Mouse (Mus musculus) neural tube, embryonic 15.5 days (tissue): ENCODE results near the gene Radil. TPM values are rescaled to one million over a fixed set of nuclear protein-coding genes. Genes with fewer than 3 reads are reported as not detected.
A peak's percentile ranks its signal among the peaks of the same experiment; 100 is the strongest.

ENCODE experiments used
- ATAC-seq: fragments of 200-750 bp; cut with Nextera tagmentation; 2 replicates; pipeline ENCODE4 v1.8.0; 2017; ENCODE audit warnings: mild to moderate bottlenecking, moderate TSS enrichment, moderate library complexity; ENCODE audit not compliant: low FRiP score
- H3K27ac ChIP-seq: fragments of 300-500 bp; sonication (generic); replicated peaks from 2 replicates; pipeline ENCODE4 v1.5.1; 2015; ENCODE audit warnings: mild to moderate bottlenecking, inconsistent platforms
- H3K27me3 ChIP-seq: fragments of 300-500 bp; sonication (generic); replicated peaks from 2 replicates; pipeline ENCODE4 v1.6.1; 2015; ENCODE audit warnings: inconsistent platforms
- H3K36me3 ChIP-seq: fragments of 300-500 bp; sonication (generic); 2 replicates; pipeline ENCODE4 v1.6.1; 2015; ENCODE audit warnings: inconsistent platforms
- H3K4me1 ChIP-seq: fragments of 300-500 bp; sonication (generic); 2 replicates; pipeline ENCODE4 v1.6.1; 2015; ENCODE audit warnings: inconsistent platforms
- H3K4me2 ChIP-seq: fragments of 300-500 bp; sonication (generic); 2 replicates; pipeline ENCODE4 v1.6.1; 2015; ENCODE audit warnings: inconsistent platforms, mild to moderate bottlenecking, moderate library complexity
- H3K4me3 ChIP-seq: fragments of 300-500 bp; sonication (generic); replicated peaks from 2 replicates; pipeline ENCODE4 v1.5.1; 2015; ENCODE audit warnings: mild to moderate bottlenecking, inconsistent platforms
- H3K9ac ChIP-seq: fragments of 300-500 bp; sonication (generic); replicated peaks from 2 replicates; pipeline ENCODE4 v1.6.1; 2015; ENCODE audit warnings: mild to moderate bottlenecking, inconsistent platforms
- H3K9me3 ChIP-seq: fragments of 300-500 bp; sonication (generic); replicated peaks from 2 replicates; pipeline ENCODE4 v1.6.1; 2016; ENCODE audit warnings: inconsistent platforms
- WGBS: fragments of 180-500 bp; shearing (Covaris S2); methylation state at CpG from one replicate; pipeline ENCODE4 v1.1.7; 2015; ENCODE audit warnings: mixed read lengths; 5-methylcytosine and 5-hydroxymethylcytosine counted together
- polyA plus RNA-seq: library from polyadenylated mRNA; unstranded; fragments of >200 nt; fragmentation: Nextera tagmentation; extraction: Ambion mirVana; gene quantifications from 2 replicates; pipeline ENCODE4 v1.2.1, GENCODE M21; 2015

Radil gene
- polyA plus RNA-seq, 1 experiment from 2014 or later = 22.0 TPM

DNA sequence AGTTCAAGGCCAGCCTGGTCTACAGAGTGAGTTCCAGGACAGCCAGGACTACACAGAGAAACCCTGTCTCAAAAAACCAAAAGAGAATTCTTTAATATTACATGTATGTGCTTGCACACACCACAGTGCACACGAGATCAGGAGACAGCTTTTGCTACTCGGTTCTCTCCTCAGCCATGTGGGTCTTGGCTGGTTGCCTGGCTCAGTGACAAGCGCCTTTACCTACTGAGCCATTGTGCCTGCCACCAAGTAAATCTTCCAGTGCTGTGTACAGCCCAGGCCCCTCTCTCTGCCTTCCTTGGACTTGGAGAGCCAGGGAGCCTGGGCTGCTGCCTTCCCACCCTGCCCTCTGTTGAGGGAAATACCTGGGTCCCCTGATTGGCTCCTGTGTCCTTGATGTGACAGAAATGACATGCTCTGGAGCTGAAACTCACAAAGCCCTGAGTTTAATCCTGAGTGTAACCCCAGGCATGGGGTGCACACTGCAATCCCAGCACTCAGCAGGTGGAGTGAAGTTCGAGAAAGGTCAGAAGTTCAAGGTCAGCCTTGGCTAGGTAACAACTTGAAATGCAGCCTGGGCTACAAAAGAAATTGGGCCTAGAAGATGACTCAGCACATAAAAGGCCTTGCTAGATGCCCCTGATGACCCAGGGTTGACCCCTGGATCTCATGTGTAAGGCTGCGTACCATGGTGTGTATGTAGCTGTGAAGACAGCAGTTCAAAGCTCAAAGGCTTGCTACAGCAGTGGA is 72.9 kb downstream of the Radil start:
- no peak overlapping the region for H3K4me3 ChIP-seq
- WGBS = 84% methylated on average over 5 of the region's 5 CpGs
- H3K4me2 ChIP-seq = no peak overlapping the region
- peaks cover 10% of the 10 kb centered on the region; the same call in 1 of the 2 replicates for H3K4me1 ChIP-seq
- no peak for ATAC-seq
- H3K36me3 ChIP-seq = no peaks in the 10 kb centered on the region; the same call in 1 of the 2 replicates
- no peak overlapping the region for H3K9ac ChIP-seq
- H3K9me3 ChIP-seq = no peaks in the 10 kb centered on the region
- no peaks in the 10 kb centered on the region for H3K27me3 ChIP-seq
- no peak overlapping the region for H3K27ac ChIP-seq

DNA sequence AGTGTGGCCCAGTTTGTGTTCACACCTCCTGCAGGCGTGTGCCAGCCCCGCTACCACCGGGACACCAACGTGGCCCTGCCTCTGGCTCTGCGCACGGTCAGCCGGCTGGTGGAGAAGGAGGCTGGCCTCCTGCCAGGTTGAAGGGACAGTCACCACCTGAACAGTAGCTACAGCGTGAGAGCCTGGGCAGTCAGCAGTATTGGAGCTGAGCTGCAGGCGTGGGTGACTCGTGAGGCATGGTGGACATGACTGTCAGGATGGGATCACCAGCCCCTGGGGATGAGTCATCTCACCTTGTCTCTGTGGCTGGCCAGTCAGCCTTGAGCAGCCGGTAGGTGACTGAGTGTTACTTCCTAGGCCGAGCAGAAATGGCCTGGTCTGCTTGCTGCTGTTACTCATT is 73.6 kb downstream of the Radil start:
- Histone ChIP-seq H3K4me3 (no peak overlapping the region), H3K4me2 (no peak overlapping the region), H3K4me1 (peaks cover 10% of the 10 kb centered on the region; the same call in 1 of the 2 replicates), H3K27ac (no peak overlapping the region), H3K36me3 (no peaks in the 10 kb centered on the region), H3K27me3 (no peaks in the 10 kb centered on the region), H3K9ac (no peak overlapping the region), H3K9me3 (no peaks in the 10 kb centered on the region)
- WGBS = 82% methylated on average over 12 of the region's 12 CpGs
- ATAC-seq = no peak

DNA sequence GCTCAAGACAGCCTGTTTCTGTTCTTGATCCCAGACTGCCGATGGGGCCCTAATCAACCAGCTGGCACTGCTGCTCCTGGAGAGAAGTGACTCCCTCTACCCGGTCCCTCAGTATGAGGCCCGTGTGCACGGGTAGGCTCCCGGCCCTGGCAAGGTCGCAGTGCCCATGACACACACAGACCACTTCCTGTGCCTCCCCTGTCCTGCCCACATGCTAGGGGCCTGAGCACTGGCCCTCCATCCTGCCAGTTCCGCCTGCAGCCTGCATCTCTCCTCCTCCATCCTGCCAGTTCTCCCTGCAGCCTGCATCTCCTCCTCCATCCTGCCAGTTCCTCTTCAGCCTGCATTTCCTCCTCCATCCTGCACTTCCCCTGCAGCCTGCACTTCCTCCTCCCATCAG is 75.2 kb downstream of the Radil start:
- Histone ChIP-seq H3K4me1 (peaks cover 10% of the 10 kb centered on the region; the same call in 1 of the 2 replicates), H3K36me3 (0 out of 2 replicates have a peak, but pooled peaks cover 3% of the 10 kb centered on the region), H3K9me3 (no peaks in the 10 kb centered on the region), H3K27ac (no peak overlapping the region), H3K4me2 (no peak overlapping the region), H3K4me3 (no peak overlapping the region), H3K27me3 (no peaks in the 10 kb centered on the region), H3K9ac (no peak overlapping the region)
- WGBS = 88% methylated on average over 7 of the region's 7 CpGs
- ATAC-seq = no peak

DNA sequence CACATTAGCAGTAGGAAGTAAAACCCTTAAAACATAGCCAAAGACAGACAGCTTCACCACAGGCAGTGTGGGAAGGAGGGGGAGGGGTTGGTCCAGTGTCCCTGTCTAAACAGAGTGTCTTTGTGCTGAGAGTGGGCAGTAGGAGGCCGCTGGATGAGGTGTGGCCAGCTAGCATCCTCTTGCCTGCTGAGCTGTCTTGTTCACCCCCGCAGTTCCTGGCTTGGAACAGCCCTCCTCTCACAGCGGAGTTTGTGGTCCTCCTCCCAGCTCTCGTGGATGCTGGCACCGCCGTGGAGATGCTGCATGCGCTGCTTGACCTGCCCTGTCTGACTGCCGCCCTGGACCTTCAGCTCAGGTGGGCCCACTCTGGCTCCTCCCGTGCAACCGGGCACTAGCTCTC is 77.2 kb downstream of the Radil start:
- no peaks in the 10 kb centered on the region for H3K27me3 ChIP-seq
- H3K4me3 ChIP-seq = no peak overlapping the region
- peak overlapping the region; percentile 11; the same call in 1 of the 2 replicates for H3K4me2 ChIP-seq
- H3K27ac ChIP-seq = no peak overlapping the region
- peaks cover 19% of the 10 kb centered on the region for H3K36me3 ChIP-seq
- H3K9me3 ChIP-seq = no peaks in the 10 kb centered on the region
- 61% methylated on average over 10 of the region's 10 CpGs for WGBS
- no peak overlapping the region for H3K9ac ChIP-seq
- peak; percentile 30; the same call in 1 of the 2 replicates for ATAC-seq
- peaks cover 8% of the 10 kb centered on the region; the same call in 1 of the 2 replicates for H3K4me1 ChIP-seq

DNA sequence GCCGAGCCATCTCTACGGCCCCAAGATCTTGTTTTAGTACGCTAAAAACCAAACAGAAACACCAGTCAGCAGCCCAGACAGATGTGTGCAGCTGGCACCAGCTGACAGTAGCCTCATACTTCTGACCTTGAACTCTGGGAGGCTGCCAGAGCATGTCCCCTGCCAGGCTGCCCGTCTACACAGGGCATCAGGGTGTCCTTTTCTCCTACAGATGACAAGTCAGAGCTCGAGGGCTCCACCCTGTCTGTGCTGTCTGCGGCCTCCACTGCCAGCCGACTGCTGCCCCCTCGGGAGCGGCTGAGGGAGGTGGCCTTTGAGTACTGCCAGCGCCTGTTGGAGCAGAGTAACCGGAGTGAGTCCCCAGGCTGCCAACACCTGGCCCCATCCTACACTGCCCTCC is 81.1 kb downstream of the Radil start:
- no peak overlapping the region for H3K27ac ChIP-seq
- H3K27me3 ChIP-seq = no peaks in the 10 kb centered on the region
- H3K9me3 ChIP-seq = no peaks in the 10 kb centered on the region
- no peak overlapping the region for H3K4me3 ChIP-seq
- peaks cover 30% of the 10 kb centered on the region for H3K36me3 ChIP-seq
- peaks cover 13% of the 10 kb centered on the region for H3K4me1 ChIP-seq
- WGBS = 92% methylated on average over 11 of the region's 11 CpGs
- no peak overlapping the region for H3K9ac ChIP-seq
- no peak overlapping the region for H3K4me2 ChIP-seq
- no peak for ATAC-seq

DNA sequence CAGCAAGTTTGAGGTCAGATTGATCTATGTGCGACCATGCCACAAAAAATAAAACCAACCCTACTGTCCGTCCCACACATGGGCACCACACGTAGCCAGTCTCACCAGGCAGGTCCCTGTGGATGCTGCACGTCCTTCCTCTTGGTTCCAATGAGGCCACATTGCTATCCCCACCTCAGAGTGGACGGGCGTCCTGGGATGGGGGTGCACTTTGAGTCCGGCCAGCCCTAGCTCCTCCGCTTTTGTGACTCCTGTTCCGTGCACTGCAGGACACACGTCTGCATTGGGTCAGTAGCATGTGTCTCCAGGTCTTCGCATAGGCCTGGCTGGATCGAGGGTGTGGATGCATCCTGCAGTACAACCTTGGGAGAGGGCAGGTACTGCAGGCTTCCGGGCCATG is 82.5 kb downstream of the Radil start:
- H3K4me1 ChIP-seq = peaks cover 16% of the 10 kb centered on the region
- WGBS = 95% methylated on average over 13 of the region's 13 CpGs
- H3K9ac ChIP-seq = no peak overlapping the region
- H3K9me3 ChIP-seq = no peaks in the 10 kb centered on the region
- H3K4me3 ChIP-seq = no peak overlapping the region
- no peaks in the 10 kb centered on the region for H3K27me3 ChIP-seq
- no peak overlapping the region for H3K4me2 ChIP-seq
- H3K27ac ChIP-seq = no peak overlapping the region
- ATAC-seq = no peak
- peaks cover 30% of the 10 kb centered on the region for H3K36me3 ChIP-seq

DNA sequence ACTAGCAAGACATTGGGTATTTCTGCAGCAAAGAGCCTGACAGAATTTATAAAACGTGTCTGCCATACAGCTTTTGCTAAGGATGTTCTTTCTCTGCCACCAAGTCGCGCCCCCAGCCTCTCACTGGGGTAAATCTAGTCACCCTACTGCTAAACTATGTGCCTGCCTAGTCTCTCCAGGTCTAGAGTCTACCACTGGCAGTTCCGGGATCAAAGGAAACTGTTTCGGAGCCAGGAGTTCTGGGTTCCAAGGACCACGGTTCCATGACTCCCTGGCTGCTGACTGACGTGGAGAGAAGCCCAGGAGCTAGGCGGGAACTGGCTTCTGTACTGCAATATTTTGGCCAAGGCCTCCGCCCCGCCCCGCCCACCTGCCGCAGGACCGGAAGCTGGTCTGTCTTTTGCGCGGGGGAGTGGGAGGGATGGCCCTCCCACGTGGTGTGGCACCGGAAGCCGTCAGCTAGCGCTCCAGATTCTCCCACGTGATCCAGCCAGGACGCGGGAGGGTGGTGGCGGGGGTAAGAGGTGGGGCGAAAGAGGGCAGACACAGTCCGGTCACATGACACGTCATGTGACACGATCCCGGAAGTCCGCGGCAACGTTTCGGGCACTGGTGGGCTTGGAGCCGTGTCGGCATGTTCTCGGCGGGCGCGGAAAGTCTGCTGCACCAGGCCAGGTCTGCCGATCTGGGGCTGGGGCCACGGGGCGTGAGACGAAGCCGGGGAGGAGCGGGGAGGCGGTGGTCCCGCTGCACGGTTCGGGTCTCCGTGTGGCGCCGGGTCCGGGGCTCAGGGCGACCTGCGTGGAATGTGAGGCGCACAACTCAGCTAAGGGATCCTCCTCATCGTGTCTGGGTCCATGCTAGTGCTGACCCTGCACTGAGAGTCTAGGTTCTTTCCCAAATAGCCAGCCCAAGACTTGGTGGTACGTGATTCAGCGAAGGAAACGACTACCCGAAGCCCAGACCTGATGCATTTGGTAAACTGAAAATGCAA is 87.1 kb downstream of the Radil start, which contains the start of gene Ap5z1:
Gene Ap5z1 (plus strand): TSS at position 484 of the 994 bp plus-strand sequence.
- H3K27ac ChIP-seq = peak within 1 kb of the TSS; percentile 86
- peak within 1 kb of the TSS; percentile 89 for H3K4me2 ChIP-seq
- WGBS = 2% methylated on average over 60 of the region's 60 CpGs
- peak within 1 kb of the TSS; percentile 56 for H3K9ac ChIP-seq
- H3K9me3 ChIP-seq = no peaks in the 10 kb centered on the region
- H3K4me3 ChIP-seq = peak within 1 kb of the TSS; percentile 79
- peaks cover 19% of the 10 kb centered on the region for H3K4me1 ChIP-seq
- ATAC-seq = peak; percentile 92
- H3K36me3 ChIP-seq = peaks cover 14% of the 10 kb centered on the region
- no peaks in the 10 kb centered on the region for H3K27me3 ChIP-seq

DNA sequence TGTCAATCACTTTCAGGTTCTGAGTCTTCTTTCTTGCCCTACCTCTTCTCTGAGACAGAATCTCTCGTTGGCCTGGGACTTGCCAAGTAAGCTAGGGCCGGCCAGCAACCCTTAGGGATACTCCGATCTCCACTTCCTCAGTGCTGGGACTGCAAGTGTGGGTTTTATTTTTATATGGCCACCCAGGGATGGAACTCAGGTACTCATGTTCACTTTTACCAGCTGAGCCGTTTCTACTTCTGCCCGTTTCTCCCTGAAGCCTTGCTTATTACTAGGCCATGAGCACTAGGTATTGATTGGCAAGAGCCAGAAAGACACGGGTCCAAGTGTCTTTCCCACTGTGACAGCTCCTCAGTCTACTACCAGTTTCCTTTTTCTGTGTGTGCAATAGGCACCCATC is 87.9 kb downstream of the Radil start:
- Histone ChIP-seq H3K4me2 (peak overlapping the region; percentile 89), H3K27me3 (no peaks in the 10 kb centered on the region), H3K27ac (peak overlapping the region; percentile 86), H3K9me3 (no peaks in the 10 kb centered on the region), H3K4me3 (peak overlapping the region; percentile 79), H3K36me3 (peaks cover 14% of the 10 kb centered on the region), H3K4me1 (peaks cover 19% of the 10 kb centered on the region), H3K9ac (peak overlapping the region; percentile 48)
- 86% methylated on average over 6 of the region's 6 CpGs for WGBS
- ATAC-seq = no peak

DNA sequence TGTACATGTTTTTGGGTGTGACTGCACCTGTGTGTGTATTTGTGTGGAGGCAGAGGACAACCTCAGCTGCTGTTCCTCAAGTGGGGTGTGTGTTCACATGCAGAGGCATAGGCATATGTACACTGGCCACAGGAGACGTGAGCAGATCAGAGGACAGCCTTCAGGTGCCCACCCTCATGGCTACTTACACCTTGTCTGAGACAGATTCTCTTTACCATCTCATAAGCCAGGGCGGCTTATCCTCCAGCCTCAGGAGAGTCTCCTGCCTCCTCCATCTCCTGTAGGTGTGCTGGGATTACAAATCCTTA is 88.3 kb downstream of the Radil start:
- ATAC-seq = no peak
- Histone ChIP-seq H3K36me3 (peaks cover 14% of the 10 kb centered on the region), H3K4me3 (no peak overlapping the region), H3K9ac (no peak overlapping the region), H3K9me3 (no peaks in the 10 kb centered on the region), H3K4me2 (no peak overlapping the region), H3K27ac (no peak overlapping the region), H3K27me3 (no peaks in the 10 kb centered on the region), H3K4me1 (peaks cover 19% of the 10 kb centered on the region)
- WGBS = 88% methylated on average over 2 of the region's 2 CpGs

DNA sequence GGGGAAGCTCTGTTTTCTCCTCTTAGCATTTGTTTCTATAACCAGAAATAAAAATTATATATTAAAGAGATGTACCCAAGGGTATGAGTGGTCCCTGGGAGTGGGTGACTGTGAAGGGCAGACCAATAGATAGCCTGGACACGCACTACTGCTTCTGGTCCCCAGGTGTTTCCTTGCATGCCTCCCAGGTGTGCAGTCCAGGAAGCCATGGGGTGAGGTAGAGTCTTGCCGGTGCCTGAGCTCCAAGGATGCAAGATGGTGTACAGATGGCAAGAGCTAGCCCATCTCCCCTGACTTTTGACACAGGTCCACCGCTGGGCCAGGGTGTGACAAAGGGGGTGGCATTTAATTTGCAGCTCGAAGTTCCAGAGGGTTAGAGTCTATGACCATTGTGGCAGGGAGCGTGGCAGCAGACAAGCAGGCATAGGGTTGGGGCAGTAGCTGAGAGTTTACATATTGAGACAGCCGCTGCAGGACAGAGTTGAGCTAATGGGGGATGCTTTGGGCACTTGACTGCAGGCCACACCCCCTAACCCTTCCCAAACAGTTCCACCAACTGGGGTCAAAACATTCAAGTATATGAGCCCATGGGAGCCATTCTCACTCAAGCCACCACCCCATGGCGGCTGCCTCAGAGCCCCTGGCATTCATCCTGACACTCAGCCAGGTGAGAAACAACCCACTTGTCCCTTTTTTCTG is 88.8 kb downstream of the Radil start:
- H3K27ac ChIP-seq = no peak overlapping the region
- peaks cover 19% of the 10 kb centered on the region for H3K4me1 ChIP-seq
- no peaks in the 10 kb centered on the region for H3K27me3 ChIP-seq
- WGBS = 97% methylated on average over 7 of the region's 7 CpGs
- H3K9ac ChIP-seq = no peak overlapping the region
- ATAC-seq = no peak
- H3K36me3 ChIP-seq = peaks cover 19% of the 10 kb centered on the region
- H3K4me2 ChIP-seq = no peak overlapping the region
- no peak overlapping the region for H3K4me3 ChIP-seq
- H3K9me3 ChIP-seq = no peaks in the 10 kb centered on the region

DNA sequence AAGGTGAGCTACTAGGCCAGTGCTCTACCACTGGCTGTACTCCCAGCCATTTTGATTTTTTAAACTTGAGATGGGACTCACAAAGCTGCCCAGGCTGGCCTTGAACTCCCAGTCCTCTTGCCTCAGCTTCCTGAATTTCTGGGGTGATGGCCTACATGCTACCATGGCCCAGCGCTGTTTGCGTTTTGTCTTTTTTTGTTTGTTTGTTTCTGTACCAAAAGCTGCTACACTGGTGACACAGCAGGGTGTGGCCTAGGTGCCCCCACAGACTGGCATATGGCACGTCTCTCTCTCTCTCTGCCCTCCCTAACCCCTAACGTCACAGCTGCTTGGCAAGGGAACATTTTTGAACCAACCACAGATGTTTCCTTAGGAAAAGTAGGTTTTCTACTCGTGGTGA is 91.1 kb downstream of the Radil start:
- Histone ChIP-seq H3K27me3 (no peaks in the 10 kb centered on the region), H3K9me3 (no peaks in the 10 kb centered on the region), H3K4me2 (no peak overlapping the region), H3K4me3 (no peak overlapping the region), H3K27ac (no peak overlapping the region), H3K36me3 (peaks cover 37% of the 10 kb centered on the region), H3K9ac (no peak overlapping the region), H3K4me1 (peaks cover 15% of the 10 kb centered on the region)
- WGBS = 75% methylated on average over 5 of the region's 5 CpGs
- ATAC-seq = no peak
